7 mouse cellular contexts compared by ENCODE assay signal in the genomic region with DNA sequence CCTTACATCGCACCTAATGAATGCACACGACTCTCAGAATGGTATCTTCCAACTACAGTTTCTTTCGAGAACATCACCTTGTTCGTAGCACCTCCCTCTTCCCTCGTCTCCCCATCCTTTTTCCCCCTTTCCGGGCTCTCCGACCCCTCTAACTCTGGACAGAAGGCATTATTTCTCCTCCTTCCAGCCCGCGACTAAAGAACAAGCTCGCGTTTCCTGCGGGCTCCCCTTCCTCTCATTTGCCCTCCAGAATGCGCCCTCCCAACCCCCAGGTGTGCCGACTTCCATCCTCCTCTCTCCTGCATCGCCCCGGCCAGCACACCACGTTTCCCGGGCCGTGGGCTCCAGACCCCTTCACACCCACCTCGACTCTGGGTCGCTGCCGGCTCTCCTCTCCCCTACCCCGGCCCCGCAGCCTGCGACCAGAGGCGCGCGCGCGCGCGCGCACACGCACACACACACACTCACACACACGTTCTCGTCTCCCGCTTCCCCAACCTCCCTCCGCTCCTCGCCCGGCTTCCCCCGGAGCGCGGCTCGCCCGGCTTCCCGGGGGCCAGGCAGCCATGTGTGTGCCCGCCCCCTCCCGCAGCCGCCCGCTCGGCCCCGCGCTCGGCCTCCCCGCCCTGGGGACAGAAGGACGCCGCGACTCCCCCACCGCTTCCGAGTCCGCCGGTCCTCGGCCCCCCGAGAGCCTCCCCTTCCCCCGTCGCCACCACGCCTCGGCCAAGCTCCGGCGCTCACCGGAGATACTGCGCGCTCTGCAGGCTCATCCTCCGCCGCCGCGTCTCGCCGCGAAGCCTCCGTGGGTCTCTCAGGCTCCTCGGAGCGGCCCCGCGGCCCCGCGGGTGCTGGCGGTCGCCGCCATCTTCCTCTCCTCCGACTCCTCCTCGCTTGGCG. TPM values are rescaled to one million over a fixed set of nuclear protein-coding genes. Genes with fewer than 3 reads are reported as not detected.
DNase-seq lines count a peak whose midpoint lies in the region; ATAC-seq and TF ChIP-seq lines count a peak whose summit lies in the region.

A gene (minus strand): TSS at position 882 of the 900 bp plus-strand sequence.

- peaks cover 9 to 38% of the 10 kb centered on the region in 2 experiments for H3K36me3 ChIP-seq in MEL (ENCODE audit: control insufficient read depth in 1 of 2, insufficient read depth in 2 of 2, low read length in 2 of 2)
- H3K36me3 ChIP-seq in embryonic facial prominence, embryonic 13.5 days: no peaks in the 10 kb centered on the region
- no peaks in the 10 kb centered on the region for H3K36me3 ChIP-seq in kidney, embryonic 14.5 days (ENCODE audit: control insufficient read depth, insufficient read depth, low read length)
- H3K36me3 ChIP-seq in liver, embryonic 12.5 days: peaks cover 15% of the 10 kb centered on the region

- no peak for TF ChIP-seq CTCF in MEL (IDR thresholded peaks at IDR 0.05 in 2 of 3, conservative IDR thresholded peaks at IDR 0.05 in 1 of 3; ENCODE audit: control insufficient read depth in 1 of 3, insufficient read depth in 1 of 3, low read depth in 2 of 3, low read length in 3 of 3, poor library complexity in 1 of 3, severe bottlenecking in 1 of 3)

- no peak for TF ChIP-seq EP300 in MEL (IDR thresholded peaks at IDR 0.05; ENCODE audit: low read depth in 1 of 2, low read length in 2 of 2)

- no peaks in the 10 kb centered on the region for H3K9me3 ChIP-seq in MEL (replicated peaks; ENCODE audit: insufficient read depth, low read length)
- no peaks in the 10 kb centered on the region for H3K9me3 ChIP-seq in embryonic facial prominence, embryonic 13.5 days
- no peaks in the 10 kb centered on the region for H3K9me3 ChIP-seq in kidney, embryonic 14.5 days (ENCODE audit: control insufficient read depth, low read length)
- H3K9me3 ChIP-seq in liver, embryonic 12.5 days (replicated peaks): no peaks in the 10 kb centered on the region

- peaks cover 48% of the 10 kb centered on the region for H3K79me2 ChIP-seq in MEL (ENCODE audit: control insufficient read depth, insufficient read depth, low read length, poor library complexity)

- peak; percentile 71 for DNase-seq in MEL (ENCODE audit: low read depth, low spot score)
- DNase-seq in adrenal gland, postnatal 36 days: peak; percentile 51 to 78
- peak; percentile 88 for DNase-seq in heart, adult 11 months
- peak; percentile 76 for DNase-seq in retina, embryonic 14.5 days (ENCODE audit: low spot score)

- peak within 1 kb of the TSS; percentile 88 to 90 for H3K4me3 ChIP-seq in MEL (ENCODE audit: control insufficient read depth in 1 of 2, insufficient read depth in 1 of 2, low read depth in 2 of 2, low read length in 2 of 2)
- peak within 1 kb of the TSS; percentile 89 for H3K4me3 ChIP-seq in embryonic facial prominence, embryonic 13.5 days
- H3K4me3 ChIP-seq in kidney, embryonic 14.5 days (ENCODE audit: low read length): peak within 1 kb of the TSS; percentile 96
- peak within 1 kb of the TSS; percentile 96 for H3K4me3 ChIP-seq in liver, embryonic 12.5 days

- peaks cover 0 to 8% of the 10 kb centered on the region in 2 experiments; a peak in 3 of 4 replicates for H3K4me1 ChIP-seq in MEL (ENCODE audit: control insufficient read depth in 1 of 2, insufficient read depth in 2 of 2, low read length in 2 of 2)
- peaks cover 18% of the 10 kb centered on the region for H3K4me1 ChIP-seq in embryonic facial prominence, embryonic 13.5 days
- H3K4me1 ChIP-seq in kidney, embryonic 14.5 days (ENCODE audit: control insufficient read depth, insufficient read depth, low read length): peaks cover 11% of the 10 kb centered on the region
- peaks cover 28% of the 10 kb centered on the region for H3K4me1 ChIP-seq in liver, embryonic 12.5 days

- peak; percentile 53 to 95; a peak in 3 of 4 replicates for TF ChIP-seq POLR2A in MEL (IDR thresholded peaks at IDR 0.05; ENCODE audit: control insufficient read depth in 1 of 2, insufficient read depth in 1 of 2, low read depth in 1 of 2, low read length in 2 of 2, poor library complexity in 1 of 2)

- H3K9ac ChIP-seq in MEL (ENCODE audit: control insufficient read depth, low read depth, low read length, poor library complexity, severe bottlenecking): peak within 1 kb of the TSS; percentile 100
- H3K9ac ChIP-seq in embryonic facial prominence, embryonic 13.5 days: peak within 1 kb of the TSS; percentile 95
- peak within 1 kb of the TSS; percentile 97 for H3K9ac ChIP-seq in kidney, embryonic 14.5 days (ENCODE audit: low read depth, low read length)
- H3K9ac ChIP-seq in liver, embryonic 12.5 days: peak within 1 kb of the TSS; percentile 96

- 1% methylated on average over 87 of the region's 93 CpGs for WGBS in embryonic facial prominence, embryonic 13.5 days
- WGBS in kidney, embryonic 14.5 days: under 1% methylated on average over 65 of the region's 93 CpGs
- WGBS in liver, embryonic 12.5 days (ENCODE audit: insufficient replicate concordance): under 1% methylated on average over 92 of the region's 93 CpGs

- no peaks in the 10 kb centered on the region for H3K27me3 ChIP-seq in MEL (ENCODE audit: control insufficient read depth in 1 of 2, insufficient read depth in 2 of 2, low read length in 2 of 2)
- H3K27me3 ChIP-seq in embryonic facial prominence, embryonic 13.5 days: no peaks in the 10 kb centered on the region
- no peaks in the 10 kb centered on the region for H3K27me3 ChIP-seq in kidney, embryonic 14.5 days (ENCODE audit: control insufficient read depth, insufficient read depth, low read length)
- H3K27me3 ChIP-seq in liver, embryonic 12.5 days (replicated peaks): no peaks in the 10 kb centered on the region

- 0 out of 2 replicates have a peak, but pooled peaks have one; percentile 6 for ATAC-seq in embryonic facial prominence, embryonic 13.5 days (ENCODE audit: insufficient number of reproducible peaks, insufficient read depth, low FRiP score, low TSS enrichment, low read depth)
- ATAC-seq in kidney, embryonic 14.5 days (ENCODE audit: low FRiP score, low TSS enrichment): peak; percentile 50
- peak; percentile 52 for ATAC-seq in liver, embryonic 12.5 days

- TF ChIP-seq RAD21 in MEL (IDR thresholded peaks at IDR 0.05; ENCODE audit: low read depth, low read length): no peak

- H3K4me2 ChIP-seq in embryonic facial prominence, embryonic 13.5 days: peak within 1 kb of the TSS; percentile 96
- peak within 1 kb of the TSS; percentile 77 for H3K4me2 ChIP-seq in kidney, embryonic 14.5 days (replicated peaks; ENCODE audit: low read depth, low read length)
- peak within 1 kb of the TSS; percentile 93 for H3K4me2 ChIP-seq in liver, embryonic 12.5 days

- peak within 1 kb of the TSS; percentile 99 for H3K27ac ChIP-seq in MEL (ENCODE audit: control insufficient read depth, low read depth, low read length)
- H3K27ac ChIP-seq in embryonic facial prominence, embryonic 13.5 days: peak within 1 kb of the TSS; percentile 99
- H3K27ac ChIP-seq in kidney, embryonic 14.5 days (ENCODE audit: low read depth, low read length): peak within 1 kb of the TSS; percentile 98
- peak within 1 kb of the TSS; percentile 97 for H3K27ac ChIP-seq in liver, embryonic 12.5 days

TF ChIP-seq in MEL, 35 proteins besides CTCF, POLR2A, EP300 and RAD21:
- peak; percentile 60 for TF ChIP-seq NELFE (IDR thresholded peaks at IDR 0.05; ENCODE audit: low read depth, low read length)
- no peak for TF ChIP-seq BHLHE40 (IDR thresholded peaks at IDR 0.05; ENCODE audit: borderline replicate concordance, low read depth, low read length)
- peak; percentile 6; the same call in 1 of the 2 replicates for TF ChIP-seq MAX (IDR thresholded peaks at IDR 0.05; ENCODE audit: low read length)
- peak; percentile 20; the same call in 1 of the 2 replicates for TF ChIP-seq SIN3A (IDR thresholded peaks at IDR 0.05; ENCODE audit: low read length)
- 0 out of 2 replicates have a peak, but pooled peaks have one; percentile 7 for TF ChIP-seq MXI1 (IDR thresholded peaks at IDR 0.05; ENCODE audit: low read depth, low read length)
- no peak for TF ChIP-seq TBP (IDR thresholded peaks at IDR 0.05; ENCODE audit: low read depth, low read length)
- TF ChIP-seq TAL1 (IDR thresholded peaks at IDR 0.05; ENCODE audit: low read length): no peak
- peak; percentile 44; the same call in 1 of the 2 replicates for TF ChIP-seq NRF1 (IDR thresholded peaks at IDR 0.05; ENCODE audit: insufficient read depth, low read depth, low read length, poor library complexity, severe bottlenecking)
TF ChIP-seq in MEL: peak in this region for 5.

RNA-seq across cellular contexts. Expression of the gene that starts here (rescaled TPM):
- 32.1 and 32.8 TPM in 2 replicates for total RNA-seq in MEL (2012; rRNA removed)
- polyA plus RNA-seq in MEL (2012; ENCODE audit: insufficient read depth in 1 of 2, insufficient read length in 2 of 2, low read depth in 1 of 2, low replicate concordance in 2 of 2, missing spikeins in 1 of 2): 10 to 100 TPM; 52.4 to 53.9 TPM
- total RNA-seq in adrenal gland, postnatal 36 days (2021): 10 to 100 TPM; 55.2 to 69.1 TPM
- 29.5 and 29.8 TPM in 2 replicates for polyA plus RNA-seq in embryonic facial prominence, embryonic 13.5 days (2015; fragmentation: Nextera tagmentation; extraction: Ambion mirVana)
- 27.9 and 43.1 TPM in 2 replicates for polyA plus RNA-seq in kidney, embryonic 14.5 days (2014; fragmentation: Nextera tagmentation; extraction: Ambion mirVana)
- polyA plus RNA-seq in liver, embryonic 12.5 days (2016; fragmentation: Nextera tagmentation; extraction: Ambion mirVana): 16.7 and 17.4 TPM in 2 replicates

Comparison
In these comparisons a context has a peak if more than half of its experiments do, and no peak if none do; other contexts are left out.
1. Peak in every context shown above with its lines: DNase-seq, ATAC-seq, H3K4me3 ChIP-seq and H3K27ac ChIP-seq.